Mouse (Mus musculus): ENCODE measurements at regions not wholly inside any gene's neighbourhood (a gene's known extent, or its start where the extent isn't known, plus 50 kb on each side); places are given as distances from the start of the nearest gene placed in this dataset.
"Not testable (repeated sequence)": the region's sequence is repeated elsewhere in the genome, so short reads cannot be mapped to it uniquely, and the experiment has no call there.

DNA sequence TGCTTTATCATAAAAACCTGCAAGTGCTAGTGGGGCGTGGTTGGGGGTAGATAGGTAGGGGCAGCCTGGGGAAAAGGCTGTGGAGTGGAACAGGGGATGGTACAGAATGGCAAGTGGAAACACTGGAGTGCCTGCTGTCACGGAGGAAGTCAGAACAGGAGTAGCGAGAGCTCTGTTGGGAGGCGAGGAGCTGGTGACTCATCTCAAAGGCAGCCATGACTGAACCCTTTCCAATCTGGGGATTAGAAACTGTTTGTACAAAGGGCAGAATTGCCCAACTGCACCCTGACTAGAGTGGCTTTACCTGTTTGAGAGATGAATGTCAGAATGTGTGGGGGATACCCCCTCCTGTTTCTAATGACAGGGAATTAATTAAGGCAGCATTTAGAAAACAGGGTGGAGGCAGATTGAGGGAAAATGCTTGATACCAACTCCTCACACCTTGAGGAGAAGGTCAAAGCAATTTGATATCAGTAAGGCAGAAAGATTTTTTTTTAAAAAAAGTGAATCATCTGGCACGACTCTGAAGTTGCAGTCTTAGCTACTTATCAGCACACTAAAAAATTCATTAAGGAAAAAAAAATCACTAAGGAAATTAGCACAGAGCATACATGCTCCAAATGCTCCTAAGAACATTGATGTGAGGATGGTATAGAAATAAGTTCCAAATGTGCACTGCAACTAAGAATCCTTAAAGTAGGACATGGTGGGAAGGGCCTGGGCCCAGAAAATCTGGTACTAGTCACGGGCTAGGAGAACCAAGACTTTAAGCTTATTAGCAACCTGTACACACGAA lies 54.7 kb upstream of the Usp25 start:
- peak; percentile 90 for DNase-seq (ENCODE audit: extremely low read depth, low read depth, low spot score)

DNA sequence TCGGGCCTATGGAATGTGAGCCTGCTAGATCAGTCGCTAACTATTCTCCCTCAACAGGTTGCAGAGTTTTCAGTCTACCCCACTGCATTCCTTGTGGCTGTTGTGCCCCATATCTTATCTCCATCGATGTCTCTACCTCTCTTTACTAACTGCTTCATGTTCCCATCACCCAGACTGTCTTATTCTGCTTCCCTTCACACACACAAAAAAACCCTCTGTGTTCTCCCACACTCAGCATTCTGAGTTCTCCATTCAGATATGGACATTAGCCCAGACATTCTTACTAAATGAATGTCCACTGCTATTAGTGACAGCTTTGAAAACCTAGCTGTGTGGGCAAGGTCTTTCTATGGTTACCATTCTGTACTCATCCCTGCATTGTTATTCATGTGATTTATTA lies 56.0 kb upstream of the Usp25 start:
- no peak for DNase-seq (ENCODE audit: extremely low read depth, low read depth, low spot score)

DNA sequence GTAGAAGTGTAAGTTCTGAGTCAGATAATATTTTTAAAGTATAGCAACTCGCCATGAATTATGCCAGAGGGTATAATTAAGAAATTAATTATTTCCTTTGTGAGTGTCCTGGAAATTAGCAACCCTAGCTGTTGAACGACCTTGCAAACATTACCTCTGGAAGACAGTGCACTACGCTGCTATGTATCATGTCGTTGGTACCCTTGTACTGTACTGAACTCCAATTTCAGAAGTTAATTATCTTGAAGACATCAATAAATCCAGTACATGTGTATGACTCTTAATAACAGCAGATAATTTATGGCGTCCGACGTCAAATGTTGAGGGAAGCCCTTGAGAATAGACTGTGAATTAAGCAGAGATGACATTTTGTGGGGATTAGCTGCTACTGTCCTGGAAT lies 56.4 kb upstream of the Usp25 start:
- DNase-seq (ENCODE audit: extremely low read depth, low read depth, low spot score) = no peak

DNA sequence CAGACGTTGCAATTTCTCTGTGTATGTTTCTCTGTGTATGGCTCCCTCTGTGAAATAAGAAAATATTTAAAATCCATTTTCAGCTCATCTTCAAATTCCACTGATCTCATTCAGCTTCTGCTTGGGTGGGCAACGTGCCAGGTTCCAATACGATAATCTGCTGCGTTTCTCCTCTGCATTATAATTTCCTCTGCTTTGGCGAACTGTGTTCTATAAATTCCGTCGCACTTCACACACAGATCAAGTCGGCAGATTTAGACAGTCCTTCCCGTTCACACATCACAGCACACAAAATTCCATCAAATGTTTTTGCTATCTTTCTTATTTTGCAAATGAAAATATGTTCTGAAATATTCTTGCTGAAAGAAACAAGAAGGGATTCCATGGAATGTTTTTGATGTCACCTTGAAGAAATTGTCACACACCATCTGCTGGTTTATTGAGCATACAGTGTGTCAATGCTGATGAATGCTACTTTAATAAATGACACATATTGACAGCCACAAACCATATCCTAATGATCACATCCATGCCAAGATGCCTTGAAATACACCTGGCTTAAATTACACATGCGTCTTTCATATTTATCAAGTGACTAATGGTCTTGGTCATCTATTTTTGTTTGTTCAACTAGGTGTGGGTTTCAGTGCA lies 62.5 kb upstream of the Usp25 start:
- DNase-seq (ENCODE audit: extremely low read depth, low read depth, low spot score) = no peak

DNA sequence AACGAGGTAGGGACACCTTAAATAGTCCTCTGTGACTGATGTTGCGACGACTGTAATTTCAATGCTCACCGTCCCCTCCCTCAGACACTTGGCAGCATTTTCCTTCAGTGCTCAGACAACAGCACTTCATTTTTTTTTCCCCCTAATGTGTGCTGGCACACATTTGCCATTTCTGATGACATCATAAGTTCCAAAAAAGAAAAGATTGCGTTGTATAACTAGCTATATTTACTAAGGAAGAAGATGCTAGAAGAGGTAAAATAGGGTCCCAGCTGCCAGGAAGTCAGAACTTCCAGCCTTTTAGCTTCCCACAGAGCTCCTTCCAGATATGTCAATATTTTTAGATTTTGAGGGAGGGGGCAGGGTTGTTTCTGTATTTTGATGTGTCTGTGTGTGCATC lies 66.5 kb upstream of the Usp25 start:
- no peak for DNase-seq (ENCODE audit: extremely low read depth, low read depth, low spot score)

DNA sequence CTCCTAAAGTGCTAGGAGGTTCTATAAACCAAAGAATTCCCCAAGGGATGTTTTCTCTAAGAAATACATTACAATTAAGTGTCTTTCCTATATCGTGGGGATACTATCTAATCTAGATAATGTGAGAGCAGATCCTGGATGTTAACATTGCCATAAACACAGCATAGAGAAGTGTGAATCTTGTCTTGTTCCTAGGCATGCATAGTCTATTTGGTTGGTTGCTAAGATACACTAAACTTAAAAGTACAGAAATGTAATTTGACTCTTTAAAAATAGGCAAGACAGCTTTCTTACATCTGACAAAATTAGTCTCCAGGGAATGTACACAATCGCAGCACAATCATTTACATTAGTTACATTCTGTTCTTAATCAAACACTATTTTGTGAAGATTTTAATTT lies 75.4 kb upstream of the Usp25 start:
- no peak for DNase-seq (ENCODE audit: extremely low read depth, low read depth, low spot score)

DNA sequence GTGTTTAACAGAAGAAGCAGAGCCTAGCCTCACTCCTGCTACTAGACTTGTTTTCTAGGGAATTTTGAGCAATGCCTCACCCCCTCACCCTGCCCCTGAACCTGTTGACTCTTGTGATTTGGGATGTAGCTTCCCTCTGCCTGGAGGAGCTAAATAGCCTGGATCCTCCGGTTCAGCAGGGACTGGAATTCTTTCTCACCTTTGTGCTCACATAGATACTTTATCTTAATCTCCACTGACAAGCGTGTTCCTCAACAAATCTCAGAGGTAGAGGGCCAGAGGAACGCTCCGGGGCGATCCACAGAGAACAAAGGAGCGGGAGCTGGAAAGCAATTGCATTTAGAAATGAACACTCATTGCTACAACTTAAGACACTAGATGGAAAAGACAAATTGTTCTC lies 85.6 kb upstream of the Usp25 start:
- DNase-seq (ENCODE audit: extremely low read depth, low read depth, low spot score) = peak; percentile 95

DNA sequence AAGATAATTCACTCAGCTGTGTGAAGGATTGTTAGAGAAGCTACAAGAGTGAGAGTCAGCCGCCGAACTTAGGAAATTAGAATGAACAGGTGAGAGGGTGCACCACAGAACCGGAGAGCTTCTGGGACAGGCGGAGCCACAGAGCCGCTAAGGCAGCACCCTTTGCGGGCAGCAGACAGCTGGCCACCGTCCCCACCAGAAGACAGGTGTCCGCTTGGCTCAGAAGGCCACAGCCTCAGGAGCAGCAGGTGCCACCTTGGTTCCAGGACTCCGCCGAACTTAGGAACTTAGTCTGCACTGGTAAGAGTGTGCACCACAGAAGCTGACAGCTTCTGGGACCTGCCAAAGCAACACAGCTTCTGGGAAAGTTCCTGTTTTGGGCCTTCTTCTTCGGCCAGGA lies 93.4 kb upstream of the Usp25 start:
- DNase-seq (ENCODE audit: extremely low read depth, low read depth, low spot score) = not testable (repeated sequence)

DNA sequence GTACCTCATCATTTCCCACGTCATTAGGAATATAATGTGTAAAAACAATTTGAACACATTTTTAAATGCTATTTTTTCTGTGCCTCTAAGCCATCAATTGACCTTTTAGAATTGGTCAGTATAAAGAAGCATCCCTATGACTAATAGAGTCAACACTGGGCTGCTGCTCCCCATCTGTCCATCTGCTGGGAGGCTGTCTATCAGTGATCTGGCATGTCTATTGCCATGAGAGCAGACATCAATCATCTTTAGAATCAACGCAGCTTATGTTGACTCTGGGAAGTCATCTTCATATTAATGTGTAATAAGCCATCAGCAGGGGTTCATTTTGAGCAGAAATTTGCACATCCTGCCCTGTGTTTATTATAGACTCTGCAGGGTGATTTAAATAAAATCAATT lies 94.9 kb upstream of the Usp25 start:
- no peak for DNase-seq (ENCODE audit: extremely low read depth, low read depth, low spot score)

DNA sequence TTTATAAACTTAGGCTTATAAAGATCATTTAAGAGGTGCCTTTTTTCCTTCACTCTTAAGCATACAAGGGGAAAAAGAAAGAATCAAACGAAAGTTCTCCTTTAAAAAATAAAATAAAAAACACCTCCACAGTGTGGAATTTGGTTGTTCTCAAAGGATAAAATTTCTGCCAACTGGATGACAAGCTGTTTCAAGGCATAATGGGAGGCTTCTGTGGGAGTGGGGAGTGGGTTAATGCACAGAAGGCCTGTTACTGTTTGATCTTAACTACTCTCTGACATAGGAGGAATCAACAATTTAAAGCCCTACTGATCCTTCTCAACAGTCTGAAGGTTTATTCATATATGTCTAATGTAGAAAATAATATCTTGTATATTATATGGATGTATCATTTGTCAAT lies 99.2 kb upstream of the Usp25 start:
- DNase-seq (ENCODE audit: extremely low read depth, low read depth, low spot score) = no peak

DNA sequence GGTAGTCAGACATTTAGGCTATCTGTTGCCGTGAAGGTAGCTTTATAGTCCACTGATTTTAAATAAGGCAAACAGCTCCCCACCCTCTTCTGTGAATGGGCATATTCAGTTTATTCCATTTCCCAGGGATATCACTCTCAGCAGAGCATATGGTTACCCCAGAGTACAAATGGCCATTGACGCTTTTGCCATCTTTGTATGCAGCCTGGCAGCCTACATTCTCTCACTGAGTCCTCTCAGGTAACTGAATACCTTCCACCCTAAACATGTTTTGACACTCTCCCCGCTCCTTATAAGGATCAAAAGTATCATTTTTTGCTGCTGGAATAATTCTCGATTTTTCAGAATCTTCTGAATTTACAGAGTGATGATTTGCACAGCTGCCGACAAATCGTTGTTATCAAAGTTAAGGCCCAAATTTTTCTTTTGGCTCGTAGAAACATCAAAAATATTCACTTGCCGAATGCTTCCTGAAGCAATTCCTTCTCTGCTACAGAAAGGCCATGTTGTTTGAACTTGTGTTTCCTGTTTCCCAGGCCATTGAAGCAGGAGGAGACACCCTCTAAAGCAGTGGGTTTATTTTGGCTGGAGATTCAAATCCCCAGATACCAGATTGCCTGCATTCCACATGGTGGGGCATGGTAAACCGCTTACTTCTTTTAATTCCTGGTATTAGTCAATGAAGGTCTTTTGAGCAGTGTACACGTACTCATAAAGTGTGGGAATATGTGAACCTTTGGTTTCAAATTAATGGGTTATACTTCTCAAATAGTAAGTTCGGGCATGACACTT lies 108.1 kb upstream of the Usp25 start:
- no peak for DNase-seq (ENCODE audit: extremely low read depth, low read depth, low spot score)

DNA sequence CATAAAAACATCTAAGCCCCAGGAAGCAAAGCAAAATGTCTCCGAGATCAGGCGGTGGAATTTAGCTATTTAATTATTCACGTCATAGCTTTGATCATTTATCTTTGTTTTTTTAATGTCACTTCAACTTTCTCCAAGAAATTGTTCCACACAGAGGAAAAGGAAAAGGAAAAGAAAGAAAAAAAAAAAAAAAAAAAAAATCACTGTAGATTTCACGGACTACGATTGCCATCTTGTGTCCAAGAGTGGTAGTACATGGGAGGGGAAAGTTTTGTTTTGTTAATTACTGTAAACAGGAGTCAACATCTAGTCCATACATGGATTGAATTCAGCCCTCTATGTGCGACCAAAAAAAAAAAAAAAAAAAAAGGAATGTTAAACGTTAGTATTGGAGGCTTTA lies 114.4 kb upstream of the Usp25 start:
- no peak for DNase-seq (ENCODE audit: extremely low read depth, low read depth, low spot score)

DNA sequence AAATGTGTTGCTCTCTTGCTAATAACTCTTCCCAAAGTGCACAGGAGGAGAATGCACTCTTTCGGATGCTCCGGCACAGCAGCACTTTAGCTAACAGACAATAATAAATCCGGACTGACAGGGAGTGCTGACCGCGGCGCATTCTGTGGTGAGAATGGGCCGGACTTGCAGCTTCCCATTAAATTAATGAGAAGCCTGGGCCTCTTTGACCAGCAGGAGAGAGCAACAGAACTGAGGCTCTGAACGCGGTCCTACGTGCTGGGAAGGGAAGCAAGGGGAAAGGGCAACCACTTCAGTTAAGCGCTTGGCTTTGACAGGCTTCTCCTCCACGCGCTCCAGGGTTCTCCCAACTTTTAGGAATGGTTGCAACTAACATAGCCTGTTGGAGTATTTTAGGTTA lies 117.2 kb upstream of the Usp25 start:
- no peak for DNase-seq (ENCODE audit: extremely low read depth, low read depth, low spot score)

DNA sequence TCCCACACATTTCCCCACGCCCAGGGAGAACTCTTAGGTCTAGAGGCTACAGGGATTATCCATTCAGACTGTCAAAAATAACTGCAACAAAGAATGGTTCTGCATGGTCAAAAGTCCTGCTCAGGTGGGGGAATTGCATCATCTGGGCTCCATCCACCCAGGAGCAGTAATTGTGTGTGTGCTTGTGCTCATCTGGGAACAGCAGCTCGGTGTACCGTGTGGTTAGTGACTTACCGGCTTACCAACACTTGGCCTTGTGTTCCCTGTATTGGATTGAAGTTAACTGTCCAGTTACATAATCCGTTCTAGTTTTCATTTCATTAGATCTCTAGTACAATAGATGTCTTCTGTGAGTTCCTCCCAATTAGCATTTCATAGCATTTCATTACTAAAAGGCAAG lies 117.7 kb upstream of the Usp25 start:
- DNase-seq (ENCODE audit: extremely low read depth, low read depth, low spot score) = peak; percentile 63

DNA sequence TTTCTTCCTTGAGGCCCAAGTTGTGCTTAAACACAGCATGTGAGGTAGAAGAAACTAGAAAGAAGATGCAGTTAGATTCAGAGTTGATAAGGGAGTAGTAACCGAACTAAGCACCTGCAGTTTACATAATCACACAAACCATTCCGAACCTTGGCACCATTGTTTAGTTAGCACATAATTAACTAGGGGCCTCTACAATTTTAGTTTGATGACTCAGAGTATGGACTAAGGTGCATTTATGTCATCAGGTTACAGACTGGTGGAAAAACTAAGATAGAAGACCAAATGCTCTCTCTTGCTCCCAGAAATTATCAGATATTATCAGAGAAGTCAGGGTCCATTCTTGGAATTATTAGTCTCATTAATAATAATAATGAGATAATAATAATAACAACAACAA lies 134.9 kb upstream of the Usp25 start:
- no peak for DNase-seq (ENCODE audit: extremely low read depth, low read depth, low spot score)

DNA sequence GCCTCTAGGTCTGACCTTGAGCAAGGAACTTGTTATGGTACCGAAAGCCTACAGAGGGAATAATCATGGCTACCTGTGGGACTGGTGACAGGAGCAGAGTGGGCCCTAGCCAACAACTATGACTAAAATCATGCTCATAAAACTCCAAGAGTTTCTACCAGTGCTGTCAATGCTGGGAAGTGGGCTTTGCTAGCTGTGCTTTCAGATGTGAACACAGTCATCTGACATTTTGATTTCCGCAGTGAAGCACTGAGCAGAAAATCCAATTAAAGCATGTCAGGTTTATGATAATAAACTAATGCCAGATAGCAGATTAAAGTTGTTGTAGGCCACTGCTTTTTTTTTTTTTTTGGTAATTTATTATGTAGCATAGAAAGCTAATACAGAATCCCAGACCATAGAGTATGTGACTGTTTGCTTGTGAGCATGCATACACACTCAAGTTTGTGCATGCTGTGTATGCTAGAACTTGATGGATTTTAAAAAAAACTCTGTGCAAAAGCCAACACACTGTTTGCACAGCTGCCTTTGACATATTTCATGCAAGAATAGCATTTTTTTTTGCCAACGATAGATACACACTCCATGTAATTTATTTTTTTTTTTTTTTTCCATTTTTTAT lies 138.0 kb upstream of the Usp25 start:
- no peak for DNase-seq (ENCODE audit: extremely low read depth, low read depth, low spot score)

DNA sequence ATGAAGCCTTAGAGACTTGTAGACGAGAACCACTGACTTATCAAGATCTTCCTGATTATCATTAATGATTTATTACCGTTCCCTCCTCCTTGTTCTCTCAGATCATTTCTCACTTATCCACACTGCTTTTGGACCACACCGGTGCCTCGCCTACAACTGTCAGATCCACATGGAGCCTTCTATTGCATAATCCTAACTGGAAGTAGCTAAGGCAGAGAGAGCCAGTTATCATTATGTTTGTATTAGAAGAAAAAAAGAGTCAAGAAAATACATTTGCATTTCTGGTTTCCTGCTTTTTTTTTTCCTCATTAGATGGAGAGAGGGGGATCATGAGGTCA lies 147.1 kb upstream of the Usp25 start:
- no peak for DNase-seq (ENCODE audit: extremely low read depth, low read depth, low spot score)

DNA sequence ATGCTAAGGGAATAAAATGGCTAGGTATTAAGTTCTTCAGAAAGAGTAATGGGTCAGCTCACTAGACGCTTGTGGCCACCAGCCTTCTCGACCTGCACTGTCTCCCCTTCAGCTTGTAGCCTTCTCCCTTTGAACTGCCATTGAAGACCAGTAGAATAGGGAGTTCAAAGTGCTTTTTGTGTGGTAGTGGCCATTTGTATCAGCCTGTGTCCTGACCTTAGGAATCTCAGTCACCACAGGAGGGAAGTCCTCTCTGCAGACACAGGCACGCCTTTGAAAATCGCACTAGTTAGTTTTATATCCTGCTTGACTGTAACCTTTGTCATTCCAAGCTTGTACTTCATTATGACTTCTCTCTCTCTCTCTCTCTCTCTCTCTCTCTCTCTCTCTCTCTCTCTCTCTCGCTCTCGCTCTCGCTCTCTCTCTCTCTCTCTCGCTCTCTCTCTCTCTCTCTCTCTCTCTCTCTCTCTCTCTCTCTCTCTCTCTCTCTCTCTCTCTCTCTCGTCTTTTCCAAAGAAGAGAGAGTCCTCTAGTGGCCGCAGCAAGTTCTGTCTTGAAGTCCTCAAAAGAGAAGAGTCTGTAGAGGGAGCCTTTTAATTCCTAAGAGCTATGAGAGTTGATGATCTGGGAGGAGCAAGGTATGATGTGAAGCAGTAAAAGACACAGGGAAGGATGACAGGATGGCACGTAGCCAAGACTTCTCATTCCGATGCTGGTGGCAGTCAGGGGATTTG lies 147.6 kb upstream of the Usp25 start:
- DNase-seq (ENCODE audit: extremely low read depth, low read depth, low spot score) = peak; percentile 26

DNA sequence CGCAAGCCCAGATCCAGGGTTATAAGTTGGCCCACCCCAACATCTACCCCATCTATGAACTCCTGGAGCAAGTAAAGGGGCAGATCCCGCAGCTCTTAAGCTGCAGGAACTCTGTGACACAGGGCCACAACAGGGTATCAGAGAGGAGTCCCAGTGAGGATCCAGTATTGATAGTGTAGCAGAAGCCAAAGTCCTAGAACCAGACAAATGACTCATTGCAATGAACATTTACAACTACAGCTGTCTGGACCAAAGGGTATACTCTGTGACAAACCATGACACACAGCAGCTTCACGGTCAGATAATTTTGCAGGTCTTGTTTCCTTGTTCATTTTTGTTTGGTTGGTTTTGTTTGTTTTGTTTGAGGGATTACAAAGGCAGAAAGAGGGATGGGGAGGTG lies 149.1 kb upstream of the Usp25 start:
- no peak for DNase-seq (ENCODE audit: extremely low read depth, low read depth, low spot score)

DNA sequence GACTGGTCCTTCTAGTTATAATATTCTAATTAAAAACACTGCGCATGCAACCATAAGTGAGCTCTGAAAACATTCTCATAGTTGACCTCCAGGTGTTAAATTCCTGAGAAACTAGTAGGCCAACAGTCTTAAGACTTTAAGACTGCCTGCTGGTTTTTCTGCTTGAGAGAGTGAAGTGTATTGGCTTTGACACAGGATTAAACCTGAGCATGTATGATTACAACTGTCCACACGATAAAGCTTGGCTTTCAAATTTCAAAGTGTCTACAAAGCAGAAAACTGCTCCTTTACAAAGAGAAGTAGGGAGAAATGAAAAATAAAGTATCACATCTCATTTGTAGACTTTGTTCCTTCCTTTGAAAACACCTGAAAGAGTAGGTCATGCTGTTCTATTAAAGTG lies 157.7 kb upstream of the Usp25 start:
- no peak for DNase-seq (ENCODE audit: extremely low read depth, low read depth, low spot score)

DNA sequence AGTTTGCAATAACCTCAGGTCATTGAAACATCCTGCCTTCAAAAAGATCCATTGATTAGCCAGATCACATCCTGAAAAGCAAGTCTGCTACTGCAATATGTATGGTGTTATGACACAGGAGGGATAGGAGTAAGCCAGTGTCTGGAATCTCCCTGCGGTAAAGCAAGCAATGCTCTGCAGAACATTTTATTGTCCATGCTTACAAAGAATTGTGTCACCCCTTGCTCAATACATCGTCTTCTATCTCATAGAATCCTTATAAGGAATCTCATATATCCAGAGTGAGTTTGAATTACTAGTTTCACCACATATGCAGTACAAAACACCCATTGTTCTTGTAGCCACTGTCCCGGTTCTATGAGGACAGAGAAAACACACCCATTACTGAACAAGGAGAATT lies 162.1 kb upstream of the Usp25 start:
- DNase-seq (ENCODE audit: extremely low read depth, low read depth, low spot score) = peak; percentile 97

Measured in fat pad, adult 2 months (tissue).